Mouse (Mus musculus): Measurements from ENCODE around the gene Psmd5.

Gene Psmd5

DNA sequence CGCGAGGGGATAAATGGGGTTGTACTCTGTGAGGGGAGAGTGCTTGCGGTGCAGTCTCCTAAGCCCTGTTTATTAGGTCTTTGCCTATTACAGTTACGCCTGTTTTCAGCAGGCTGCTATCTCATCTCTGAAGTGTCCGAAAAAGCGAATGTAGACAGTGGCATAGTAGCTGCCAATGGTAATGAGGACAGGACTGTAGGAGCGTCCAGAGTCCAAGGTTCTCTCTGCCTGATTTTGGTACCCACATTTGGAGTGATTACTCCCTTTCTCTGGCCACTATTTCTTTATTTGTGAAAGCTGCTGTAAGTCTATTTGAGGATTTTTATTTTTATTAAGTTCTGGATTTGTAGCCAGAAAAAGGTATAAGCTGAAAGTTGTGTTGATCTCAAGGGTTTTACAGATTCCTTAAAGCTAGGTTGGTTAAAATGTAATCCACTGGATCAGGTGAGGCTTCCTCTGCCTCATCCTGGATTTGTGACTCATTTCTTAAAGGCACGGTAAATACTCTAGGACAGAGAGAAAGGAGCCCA lies at the start of gene Psmd5:
Gene Psmd5 (minus strand): TSS at position 153 of the 530 bp plus-strand sequence.
- peak; percentile 48 for DNase-seq

DNA sequence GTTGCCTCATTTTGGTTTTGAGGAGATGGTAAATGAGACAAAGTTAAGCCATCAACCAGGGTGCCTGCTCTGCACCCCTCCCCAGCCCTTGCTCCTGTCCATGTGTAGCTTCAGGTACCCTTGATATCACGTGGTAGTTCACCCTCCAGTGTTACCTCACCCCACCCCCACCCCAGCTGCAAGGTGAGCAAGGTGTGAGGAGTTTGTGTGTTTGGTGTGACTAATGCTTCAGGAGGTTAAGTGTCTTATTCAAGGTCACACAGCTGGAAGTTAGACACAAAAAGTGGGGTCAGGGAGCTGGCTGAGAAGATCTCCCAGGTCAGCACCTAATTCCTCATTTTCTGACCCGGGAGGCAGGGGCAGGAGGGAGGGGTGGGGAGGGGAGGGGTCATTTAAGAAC lies 48.0 kb upstream of the Psmd5 start:
- no peak for DNase-seq

DNA sequence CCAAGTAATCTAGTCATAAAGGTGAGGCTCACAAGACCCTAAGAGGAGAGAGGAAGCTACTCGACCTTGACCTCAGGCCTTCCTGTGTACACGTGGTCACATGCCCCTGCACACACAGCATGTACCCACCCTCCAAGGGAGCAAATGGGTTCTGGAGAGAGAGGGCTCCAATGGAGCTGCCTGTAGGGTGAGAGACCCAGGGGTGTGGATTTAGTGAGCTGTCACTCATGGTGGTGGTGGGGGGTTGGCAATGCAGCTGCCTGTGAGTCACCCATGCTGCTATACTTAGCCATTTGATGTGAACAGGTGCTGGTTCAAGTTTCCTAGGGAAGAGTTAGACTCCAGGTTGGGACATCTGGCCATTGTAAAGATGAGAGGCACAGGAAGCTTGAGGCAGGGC lies 45.4 kb upstream of the Psmd5 start:
- DNase-seq: no peak

DNA sequence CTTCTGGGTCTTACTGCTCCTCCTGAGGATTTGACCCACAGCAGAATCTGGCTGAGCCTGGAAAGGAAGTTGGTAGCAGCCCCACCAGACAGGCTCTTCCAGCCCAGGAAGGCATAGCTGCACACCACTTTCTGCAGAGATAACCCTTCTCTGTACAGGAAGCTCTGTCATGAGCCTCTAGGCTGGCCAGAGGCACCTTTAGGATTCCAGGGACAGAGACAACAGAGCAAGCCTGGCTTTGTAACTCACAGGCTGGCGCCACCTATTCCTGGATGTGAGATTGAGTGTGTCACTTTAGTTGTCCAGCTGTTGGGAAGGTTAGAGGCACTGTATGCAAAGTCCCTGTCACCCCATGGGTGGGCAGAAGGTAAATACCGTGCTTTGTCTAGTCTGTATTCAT lies 40.3 kb upstream of the Psmd5 start:
- DNase-seq: no peak

DNA sequence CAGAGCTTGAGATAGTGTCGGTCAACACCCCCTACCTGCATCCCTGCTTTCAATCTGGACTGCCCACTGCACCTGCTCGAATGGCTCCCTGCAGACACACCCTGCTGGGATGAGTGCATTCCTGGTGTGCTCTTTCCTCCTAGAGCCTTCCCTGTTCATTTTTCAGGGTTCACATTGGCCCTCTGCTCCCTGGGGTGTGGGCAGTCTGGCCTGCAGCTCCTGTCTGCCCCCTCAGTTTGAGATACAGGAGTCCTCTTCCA lies 40.0 kb upstream of the Psmd5 start:
- DNase-seq: no peak

DNA sequence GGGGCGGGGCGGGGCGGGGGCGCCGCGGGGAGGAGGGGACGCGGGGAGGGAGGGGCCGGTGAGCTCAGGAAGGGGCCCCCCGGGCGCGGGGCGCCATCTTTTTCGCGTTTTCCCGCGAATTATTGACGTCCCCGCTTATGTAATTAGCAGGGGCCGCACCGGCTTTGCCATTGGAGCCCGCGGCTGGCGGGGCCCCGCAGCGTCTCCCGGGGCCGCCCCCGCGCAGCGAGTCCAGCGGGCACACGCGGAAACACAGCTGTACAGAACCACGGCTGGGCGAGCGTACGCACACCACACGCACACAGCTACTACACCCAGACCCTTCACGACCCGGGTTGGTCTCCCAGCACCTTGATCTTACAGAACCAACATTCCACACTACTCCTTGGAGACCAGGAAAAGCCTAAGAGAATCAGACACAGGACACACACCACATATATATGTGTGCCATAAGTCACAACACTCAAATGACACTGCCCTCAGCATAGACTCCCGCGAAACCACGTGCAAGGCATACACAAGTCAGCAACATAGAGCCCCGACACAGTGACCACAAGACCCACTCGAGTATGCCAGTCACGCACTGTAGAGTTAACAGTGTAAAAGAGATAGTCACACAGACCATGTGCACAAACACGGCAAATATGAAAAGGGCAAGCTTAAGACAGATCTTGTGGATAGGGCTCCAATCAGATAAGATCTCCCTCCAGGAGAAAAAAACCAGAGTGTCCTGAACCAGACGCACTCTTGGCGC lies 39.5 kb upstream of the Psmd5 start:
- DNase-seq: peak; percentile 53

DNA sequence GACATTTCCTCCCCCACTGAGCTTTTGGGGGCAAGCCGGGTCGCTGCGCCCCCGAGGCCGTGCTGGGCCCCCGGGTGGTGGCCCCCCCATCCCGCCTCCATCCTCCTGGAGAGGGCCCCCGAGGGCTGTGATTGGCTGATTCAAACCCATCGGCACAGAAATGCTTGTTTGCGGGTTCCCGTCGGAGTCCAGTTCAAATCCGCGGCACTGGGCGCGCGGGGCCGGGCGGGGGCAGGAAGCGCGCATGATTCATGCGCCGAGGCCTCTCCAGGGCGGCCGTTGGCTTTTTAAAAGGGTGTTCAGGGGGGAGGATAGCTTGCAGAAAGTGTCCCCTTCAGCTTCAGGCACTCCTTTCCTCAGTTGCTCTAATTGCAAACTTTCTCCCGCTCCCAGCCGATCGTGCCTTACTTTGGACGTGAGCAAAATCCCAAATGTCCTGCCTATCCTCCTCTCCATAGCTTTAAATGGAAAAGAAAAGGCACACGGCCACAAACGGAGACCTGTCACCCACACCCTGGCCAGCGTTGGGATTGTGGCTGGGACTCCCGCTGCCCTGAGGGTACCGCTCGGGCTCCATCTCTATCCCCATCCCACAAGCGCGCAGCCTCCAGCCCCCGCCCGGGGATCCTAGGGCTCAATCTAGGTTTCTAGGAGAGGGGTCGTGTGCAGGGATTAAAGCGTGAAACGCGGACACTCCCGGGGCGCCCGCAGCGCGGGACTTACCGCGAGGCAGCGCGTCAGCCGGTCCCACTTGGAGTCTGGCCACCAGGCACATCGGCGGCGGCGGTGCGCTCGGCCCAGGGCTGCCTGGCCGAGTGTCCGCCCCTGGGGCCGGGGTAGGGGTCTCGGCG lies 38.7 kb upstream of the Psmd5 start, which contains the start of gene Phf19:
Gene Phf19 (minus strand): TSS at position 809 of the 851 bp plus-strand sequence.
- peak; percentile 58 for DNase-seq

DNA sequence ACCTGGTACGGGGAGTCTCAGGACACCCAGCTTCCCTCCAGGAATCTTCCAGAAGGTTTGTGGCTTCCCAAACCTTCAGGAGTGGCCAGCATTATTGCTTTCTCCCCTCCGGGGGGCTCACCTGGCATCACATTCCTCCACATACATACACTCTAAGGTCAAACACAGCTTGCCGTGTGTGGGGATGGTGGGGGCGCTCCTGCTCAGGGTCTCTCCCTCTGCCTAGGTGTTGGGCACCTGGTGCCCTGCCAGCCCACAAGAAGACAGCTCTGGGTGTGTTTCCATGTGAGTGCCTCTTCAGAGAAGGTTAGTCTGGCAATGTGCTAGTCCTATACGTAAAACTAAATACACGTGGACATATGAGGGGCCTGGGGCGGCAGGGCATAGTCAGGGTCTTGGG lies 37.8 kb upstream of the Psmd5 start:
- DNase-seq: no peak

DNA sequence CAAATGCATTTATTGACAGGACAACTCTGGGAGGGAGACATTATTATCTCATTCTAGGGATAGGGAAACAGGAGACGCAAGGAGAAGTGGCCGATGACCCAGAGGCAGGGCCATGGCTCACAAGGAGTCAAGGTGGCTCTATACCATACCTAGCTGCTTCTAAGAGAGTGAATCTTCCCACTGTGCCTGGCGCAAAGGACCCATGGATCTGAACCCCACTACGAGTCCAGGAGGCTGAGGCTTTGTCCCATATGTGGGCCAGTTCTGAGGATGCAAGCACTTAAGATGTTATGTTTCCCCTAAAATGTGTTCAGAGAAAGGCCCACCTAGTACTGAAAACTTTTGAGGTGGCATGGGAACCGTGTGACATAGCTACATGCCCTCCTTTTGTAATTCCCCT lies 37.1 kb upstream of the Psmd5 start:
- no peak for DNase-seq

DNA sequence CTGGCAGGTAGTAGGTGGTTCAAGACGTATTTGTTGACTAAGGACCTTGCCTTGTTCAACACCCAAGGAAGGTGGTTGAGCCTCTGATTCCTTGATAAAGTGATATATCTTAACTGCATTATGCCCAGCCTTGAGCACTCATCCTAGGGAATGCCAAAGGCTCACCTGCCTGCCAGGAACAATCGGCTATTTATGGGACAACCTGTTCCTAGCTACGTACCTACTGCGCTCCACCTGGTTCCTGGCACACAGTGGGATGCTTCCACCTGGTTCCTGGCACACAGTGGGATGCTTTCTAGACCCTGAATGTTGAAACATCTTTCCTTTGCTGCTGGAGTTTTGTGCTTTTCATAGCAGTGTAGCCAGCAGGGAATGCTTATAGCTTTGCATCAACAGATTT lies 35.0 kb upstream of the Psmd5 start:
- no peak for DNase-seq

DNA sequence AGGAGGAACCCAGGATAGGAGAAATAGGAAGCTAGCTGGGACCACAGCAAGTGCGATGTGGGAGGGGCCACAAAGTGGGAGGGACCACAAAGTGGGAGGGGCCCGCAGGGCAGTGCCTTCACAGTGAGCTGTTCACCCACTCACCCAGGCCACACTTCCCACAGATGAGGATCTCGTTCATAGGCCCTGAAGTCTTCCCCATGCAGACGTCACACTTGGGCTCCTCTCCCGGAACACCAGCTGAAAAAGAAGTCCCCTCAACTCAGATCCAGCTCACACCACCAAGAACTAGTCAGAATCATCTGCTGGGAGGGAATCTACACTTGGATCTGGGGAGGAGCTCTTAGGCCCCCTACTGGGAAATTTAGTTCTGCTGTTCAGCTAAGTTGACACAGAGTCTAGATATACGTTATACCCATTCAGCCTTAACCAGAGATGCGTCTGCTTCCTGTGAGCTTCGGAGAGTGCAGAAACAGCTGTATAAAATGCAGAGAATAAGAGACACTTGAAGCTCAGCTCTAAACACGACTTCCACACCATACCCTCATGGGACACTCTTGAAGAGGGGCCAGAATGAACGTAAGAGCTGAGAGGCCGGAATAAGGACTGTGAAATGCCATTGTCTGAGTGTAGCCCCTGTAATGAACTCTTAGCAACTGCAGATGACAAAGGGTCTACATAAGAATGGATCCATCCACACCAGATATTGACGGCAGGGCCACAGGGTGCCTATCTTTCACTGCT lies 32.3 kb upstream of the Psmd5 start:
- peak; percentile 51 for DNase-seq

DNA sequence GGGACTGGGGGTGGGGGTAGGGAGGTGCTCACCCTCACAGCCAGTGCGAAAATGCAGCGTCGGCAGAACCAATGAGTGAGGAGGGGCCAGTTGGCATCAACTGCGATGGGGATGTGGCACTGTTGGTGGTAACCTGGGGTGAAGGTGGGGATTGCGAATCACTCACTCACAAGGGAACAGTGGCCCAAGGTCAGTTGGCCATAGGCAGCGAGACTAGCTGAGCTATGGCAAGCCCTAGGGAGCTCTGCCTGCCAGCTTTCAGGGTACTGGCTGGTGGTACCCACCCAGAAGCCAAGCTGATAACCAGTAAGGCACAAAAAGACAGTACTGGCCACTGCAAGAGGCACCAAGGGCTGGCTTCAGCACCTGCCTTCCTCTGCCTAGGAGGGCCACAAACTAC lies 31.7 kb upstream of the Psmd5 start:
- DNase-seq: no peak

DNA sequence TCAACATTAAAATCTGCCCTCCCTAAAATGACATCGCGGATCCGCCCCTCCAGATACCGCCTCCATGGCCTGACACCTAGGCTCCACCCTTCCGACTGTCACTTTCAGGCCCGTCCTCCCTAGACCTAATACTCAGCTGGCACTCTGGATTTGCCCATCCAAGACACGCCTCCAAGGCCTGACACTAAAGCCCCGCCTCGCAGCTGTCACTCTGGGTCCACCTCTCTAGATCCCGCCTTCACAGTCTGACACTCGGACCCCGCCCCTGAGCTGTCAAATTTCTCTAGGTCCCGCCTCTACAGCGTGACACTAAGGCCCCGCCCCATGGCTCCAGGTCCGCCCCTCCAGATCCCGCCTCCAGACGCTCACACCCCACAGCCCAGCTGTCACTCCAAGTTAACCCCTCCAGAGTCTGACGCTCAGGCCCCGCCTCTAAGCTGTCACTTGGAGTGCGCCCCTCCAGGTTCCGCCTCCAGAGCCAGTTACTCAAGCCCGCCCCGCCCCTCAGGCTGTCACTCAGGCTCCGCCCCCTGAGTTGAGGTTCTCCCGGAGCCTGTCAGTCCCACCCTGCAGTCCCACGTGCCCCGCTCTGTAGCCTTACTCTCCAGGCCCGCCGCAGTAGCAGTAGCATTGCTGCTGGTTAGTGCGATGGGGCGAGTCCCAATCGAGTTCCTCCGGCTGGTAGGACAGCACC lies 30.2 kb upstream of the Psmd5 start:
- peak; percentile 99 for DNase-seq

DNA sequence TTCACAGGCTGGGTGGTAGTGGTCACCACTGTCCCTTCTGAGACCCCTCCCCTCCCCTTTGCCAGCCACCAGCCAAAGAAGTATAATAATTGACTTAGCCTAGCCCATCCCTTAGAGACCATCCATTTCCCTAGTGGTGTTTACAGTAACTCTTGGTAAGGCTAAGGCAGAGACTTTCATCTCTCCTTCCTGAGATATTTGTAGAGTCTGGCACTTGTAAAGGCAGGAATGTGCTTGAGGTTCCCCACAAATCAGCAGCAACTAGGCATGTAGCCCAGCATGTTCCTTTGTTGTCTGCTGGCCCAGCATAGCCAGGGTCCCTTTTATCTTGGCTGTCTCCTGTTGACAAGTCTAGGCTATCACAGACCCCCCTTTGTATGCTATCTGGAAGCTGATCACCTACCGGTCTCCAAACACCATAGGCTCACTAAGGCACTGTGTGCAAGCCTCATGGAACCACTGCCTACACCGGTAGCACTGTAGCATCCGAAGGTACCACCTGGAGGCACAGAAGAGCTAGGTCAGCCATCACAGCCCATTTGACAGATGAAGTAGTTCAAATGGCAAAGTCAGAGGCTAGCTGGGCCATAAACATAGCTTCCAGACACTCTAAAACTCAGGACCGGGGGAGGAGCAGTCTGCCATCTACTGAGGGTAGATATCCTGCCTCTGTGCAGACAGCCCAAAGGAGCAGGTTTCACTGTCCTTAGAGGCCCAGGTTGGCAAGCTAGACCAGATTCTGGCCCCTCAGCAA lies 29.1 kb upstream of the Psmd5 start:
- DNase-seq: no peak

DNA sequence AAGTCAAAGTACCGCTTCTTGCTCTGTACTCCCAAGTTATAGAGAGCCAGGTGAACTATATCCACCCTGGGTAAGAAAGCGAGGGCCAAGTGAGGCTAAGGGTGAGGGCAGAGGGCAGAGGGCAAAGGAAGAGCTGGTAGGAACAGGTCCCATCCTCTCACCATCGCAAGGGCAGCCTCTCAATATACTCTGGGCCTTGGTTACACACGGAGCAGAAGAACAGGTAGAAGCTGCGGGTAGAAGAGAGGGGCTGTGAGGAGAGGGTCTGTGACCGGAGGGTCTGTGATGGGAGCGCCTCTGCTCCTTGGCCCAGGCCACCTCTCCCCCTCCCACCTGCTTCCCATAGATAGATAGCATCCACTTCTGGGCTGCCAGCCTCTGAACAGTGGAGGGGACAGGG lies 28.4 kb upstream of the Psmd5 start:
- DNase-seq: no peak

DNA sequence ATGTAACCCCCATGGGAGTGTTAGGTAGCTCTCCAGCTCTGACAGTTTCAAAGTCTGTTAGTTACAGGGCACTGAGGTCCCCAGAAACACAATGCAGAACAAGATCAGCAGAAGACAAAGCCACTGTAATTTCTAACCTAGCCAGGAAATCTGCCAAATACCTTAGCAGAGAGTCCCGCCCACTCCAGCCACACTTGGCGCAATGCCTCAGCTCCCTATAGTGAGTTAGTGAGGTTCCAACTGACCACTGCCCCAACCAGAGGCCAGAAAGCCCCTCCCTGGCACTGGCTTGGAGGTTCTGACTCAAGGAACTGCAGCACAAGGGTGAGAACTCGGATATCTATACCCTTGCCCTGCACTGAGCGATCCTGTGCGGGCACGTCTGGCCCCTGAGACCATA lies 28.0 kb upstream of the Psmd5 start:
- peak; percentile 40 for DNase-seq

DNA sequence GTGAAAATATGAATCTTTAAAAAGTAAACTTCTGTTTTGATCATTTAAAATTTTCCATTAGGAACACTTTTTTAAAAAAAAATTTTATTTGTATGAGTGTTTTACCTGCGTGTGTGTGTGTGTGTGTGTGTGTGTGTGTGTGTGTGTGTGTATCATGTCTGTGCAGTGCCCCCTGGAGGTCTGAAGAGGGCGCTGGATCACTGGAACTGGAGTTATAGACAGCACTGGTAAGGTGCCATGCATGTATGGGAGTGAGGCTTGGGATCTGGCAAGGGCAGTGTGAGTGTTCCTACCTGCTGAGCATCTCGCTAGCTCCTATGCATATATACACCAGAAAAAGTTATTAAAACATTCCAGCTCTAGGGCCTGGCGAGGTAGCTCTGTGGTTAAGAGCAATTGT lies 27.0 kb upstream of the Psmd5 start:
- DNase-seq: no peak

DNA sequence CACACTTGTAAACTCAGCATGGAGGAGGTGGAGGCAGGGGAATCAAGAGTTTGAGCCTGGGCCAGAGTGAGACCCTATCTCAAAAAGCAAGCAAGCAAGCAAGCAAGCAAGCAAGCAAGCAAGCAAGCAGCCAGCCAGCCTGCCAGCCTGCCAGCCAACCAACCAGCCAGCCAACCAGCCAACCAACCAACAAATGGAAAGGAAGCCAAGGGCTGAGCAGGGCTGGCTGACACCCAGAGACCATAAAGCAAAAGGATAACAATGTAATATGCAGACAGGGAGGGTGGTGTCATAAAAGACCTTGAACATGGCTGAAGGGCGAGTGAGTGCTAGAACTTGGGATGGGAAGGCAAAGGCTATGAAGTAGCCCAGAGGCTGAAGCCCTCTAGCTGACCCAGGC lies 25.6 kb upstream of the Psmd5 start:
- DNase-seq: no peak

DNA sequence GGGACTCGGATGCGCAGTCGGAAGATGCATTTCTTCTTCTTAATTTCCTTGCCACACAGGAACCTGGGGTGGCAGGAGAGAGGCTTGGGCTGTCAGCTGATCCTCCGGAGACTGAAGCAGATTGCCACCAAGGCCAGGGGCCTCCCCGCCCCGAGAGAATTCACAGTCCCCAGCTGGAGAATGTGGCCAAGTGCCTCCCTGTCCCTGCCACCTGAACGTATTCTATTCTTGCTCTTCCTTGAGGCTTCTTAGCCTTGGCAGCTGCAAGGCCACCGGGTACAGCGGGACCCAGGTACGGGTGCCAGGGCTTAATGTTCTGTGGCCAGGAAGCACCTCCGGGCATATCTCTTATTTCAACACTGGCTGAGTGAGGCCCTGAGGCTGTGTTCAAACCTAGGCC lies 24.9 kb upstream of the Psmd5 start:
- no peak for DNase-seq

DNA sequence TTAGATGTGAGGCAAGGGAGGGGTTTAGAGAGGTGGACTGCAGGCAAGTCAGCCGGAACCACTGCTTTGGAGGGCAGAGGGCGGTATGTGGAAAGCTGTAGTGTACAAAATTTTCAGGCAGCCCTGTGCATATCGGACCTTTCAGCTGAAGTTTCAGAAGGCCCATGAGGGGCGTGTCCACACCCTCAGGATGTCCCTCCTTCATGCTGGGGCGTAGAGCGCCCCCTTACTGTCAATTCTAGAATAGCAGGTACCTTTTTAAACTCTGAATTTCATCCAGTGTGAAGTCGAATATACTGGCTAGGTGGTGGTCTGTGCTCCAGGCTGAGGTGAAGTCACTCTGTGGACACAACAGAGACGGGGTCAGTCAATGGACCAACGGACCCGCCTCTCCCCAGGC lies 23.1 kb upstream of the Psmd5 start:
- DNase-seq: peak; percentile 67

DNA sequence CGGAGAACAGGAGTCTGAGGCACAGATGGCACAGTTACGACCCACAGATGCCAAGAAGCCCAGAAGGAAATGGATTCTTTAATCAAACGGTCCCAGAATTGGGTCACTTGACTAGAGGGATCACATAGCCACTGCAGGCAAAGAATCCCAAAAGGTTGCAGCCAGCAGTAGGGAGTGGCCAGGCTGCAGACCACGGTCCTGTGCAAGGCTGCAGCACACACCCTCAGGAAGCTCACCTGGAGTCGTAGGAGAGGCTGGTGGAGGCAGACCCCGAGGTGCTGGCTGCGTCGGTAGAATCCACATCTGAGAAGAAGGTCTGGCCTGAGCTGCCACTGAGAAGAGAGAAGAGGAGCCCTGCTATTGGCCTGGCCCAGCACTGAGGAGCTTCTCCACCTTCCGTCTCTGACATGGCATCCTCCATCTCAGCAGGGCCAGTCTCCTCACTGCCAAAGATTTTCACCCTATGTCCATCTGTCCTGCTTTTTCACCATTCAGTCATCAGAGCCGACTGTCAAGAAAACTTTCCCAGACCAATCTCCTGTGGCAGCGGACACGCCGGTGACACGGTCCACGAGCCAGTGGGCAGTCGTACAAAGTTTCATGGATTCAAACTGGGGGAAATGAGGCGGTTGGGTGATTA lies 22.2 kb upstream of the Psmd5 start:
- no peak for DNase-seq
